Mouse (Mus musculus) layer of hippocampus, adult 2 months (tissue): ENCODE measurements around the gene Sugp1. TPM values are rescaled to one million over a fixed set of nuclear protein-coding genes. Genes with fewer than 3 reads are reported as not detected.
"Not testable (repeated sequence)": the region's sequence is repeated elsewhere in the genome, so short reads cannot be mapped to it uniquely, and the experiment has no call there.

Experiments
- DNase-seq, 2 experiments: peaks; one replicate each; pipeline ENCODE4 v3.0.0; 2022; ENCODE audit warnings: low spot score in 2 of 2
- H3K27ac ChIP-seq: fragments of 200-600 bp; 2 replicates; pipeline ENCODE4 v1.8.1; 2022
- H3K4me3 ChIP-seq: fragments of 200-600 bp; 2 replicates; pipeline ENCODE4 v1.8.1; 2022; ENCODE audit warnings: mild to moderate bottlenecking
- CTCF ChIP-seq: fragments of 200-600 bp; conservative IDR thresholded peaks from 2 replicates; pipeline ENCODE4 v1.8.1; 2022; ENCODE audit warnings: antibody characterized with exemption, mild to moderate bottlenecking, moderate library complexity
- long read RNA-seq, 2 experiments: library from polyadenylated mRNA; stranded (forward); transcript quantifications; one replicate each; pipeline ENCODE4 v2.0.0; 2021; ENCODE audit warnings: borderline mapping rate in 2 of 2
- total RNA-seq, 2 experiments: library from RNA; stranded (reverse); gene quantifications; 2 replicates each; pipeline ENCODE4 v1.2.3; 2021

Gene Sugp1
- 10 to 100 TPM; 56.1 to 56.9 TPM for total RNA-seq
- long read RNA-seq, experiment 1, transcript Sugp1-201 (14 exons, 2,681 nt), result major isoform, 27 of 52 reads
- long read RNA-seq, experiment 1, partial matches to known transcripts, result 11 of 52 reads
- long read RNA-seq, experiment 1, other reads (novel, unspliced or antisense), result 14 of 52 reads
- long read RNA-seq, experiment 2, transcript Sugp1-201 (14 exons, 2,681 nt), result major isoform, 31 of 49 reads
- long read RNA-seq, experiment 2, partial matches to known transcripts, result 7 of 49 reads
- long read RNA-seq, experiment 2, other reads (novel, unspliced or antisense), result 11 of 49 reads

GRCm38 (mm10) chr8:70042583-70043455, at the start of gene Sugp1, which contains the start of gene Mau2:
TSS of gene Sugp1 (plus strand) at chr8:70042813.
TSS of gene Mau2 (minus strand) at chr8:70042734.
- Histone ChIP-seq H3K4me3 (peak within 1 kb of the TSS; percentile 75), H3K27ac (peak within 1 kb of the TSS; percentile 100)
- no peak for TF ChIP-seq CTCF
- DNase-seq, result peak; percentile 92 to 94

- Histone ChIP-seq H3K4me3 (peak overlapping the region; percentile 90), H3K27ac (peak overlapping the region; percentile 71)
- DNase-seq, result no peak
- TF ChIP-seq CTCF, result no peak
Measured at GRCm38 (mm10) chr8:69995422-69995775, 47.2 kb upstream of the Sugp1 start.

- DNase-seq, result peak; percentile 100
- Histone ChIP-seq H3K27ac (peak within 1 kb of the TSS; percentile 84), H3K4me3 (peak within 1 kb of the TSS; percentile 90)
- TF ChIP-seq CTCF, result peak; percentile 55
Measured at GRCm38 (mm10) chr8:69995776-69996588, 46.6 kb upstream of the Sugp1 start, which contains the start of gene Gatad2a. TSS of gene Gatad2a (minus strand) at chr8:69996384.

GRCm38 (mm10) chr8:69996589-69997285, 45.9 kb upstream of the Sugp1 start:
- H3K4me3 ChIP-seq, result peak overlapping the region; percentile 90
- DNase-seq, result no peak
- peak overlapping the region; percentile 84 for H3K27ac ChIP-seq
- TF ChIP-seq CTCF, result no peak

GRCm38 (mm10) chr8:69998706-69999105, 43.9 kb upstream of the Sugp1 start:
- TF ChIP-seq CTCF, result no peak
- H3K27ac ChIP-seq, result no peak overlapping the region
- no peak for DNase-seq
- H3K4me3 ChIP-seq, result no peak overlapping the region

GRCm38 (mm10) chr8:69999236-69999635, 43.4 kb upstream of the Sugp1 start:
- no peak overlapping the region for H3K4me3 ChIP-seq
- DNase-seq, result no peak
- no peak for TF ChIP-seq CTCF
- no peak overlapping the region for H3K27ac ChIP-seq

- Histone ChIP-seq H3K4me3 (no peak overlapping the region), H3K27ac (no peak overlapping the region)
- TF ChIP-seq CTCF, result no peak
- no peak for DNase-seq
Measured at GRCm38 (mm10) chr8:70000226-70000625, 42.4 kb upstream of the Sugp1 start.

- DNase-seq, result peak in 1 of 2 experiments; percentile 14
- Histone ChIP-seq H3K27ac (0 out of 2 replicates have a peak overlapping the region, but pooled peaks have one; percentile 48), H3K4me3 (no peak overlapping the region)
- TF ChIP-seq CTCF, result peak; percentile 78
Measured at GRCm38 (mm10) chr8:70001176-70001891, 41.3 kb upstream of the Sugp1 start.

GRCm38 (mm10) chr8:70001892-70002191, 40.8 kb upstream of the Sugp1 start:
- H3K27ac ChIP-seq, H3K4me3 ChIP-seq, DNase-seq: not testable (repeated sequence)

- TF ChIP-seq CTCF, result peak; percentile 20; the same call in 1 of the 2 replicates
- H3K4me3 ChIP-seq, result no peak overlapping the region
- H3K27ac ChIP-seq, result no peak overlapping the region
- DNase-seq, result no peak
Measured at GRCm38 (mm10) chr8:70003204-70003657, 39.4 kb upstream of the Sugp1 start.

GRCm38 (mm10) chr8:70004345-70004744, 38.3 kb upstream of the Sugp1 start:
- no peak overlapping the region for H3K4me3 ChIP-seq
- DNase-seq, result no peak
- no peak for TF ChIP-seq CTCF
- no peak overlapping the region for H3K27ac ChIP-seq
